Mouse (Mus musculus): Measurements from ENCODE around the gene Vmn1r142. TPM values are rescaled to one million over a fixed set of nuclear protein-coding genes. Genes with fewer than 3 reads are reported as not detected.

The Vmn1r142 gene
- not detected in 2 replicates for polyA plus RNA-seq (2012; rRNA removed)

GRCm38 (mm10) chr7:22163935-22164334, at the start of gene Vmn1r142:
Vmn1r142 (minus strand) TSS chr7:22164035.

DNA sequence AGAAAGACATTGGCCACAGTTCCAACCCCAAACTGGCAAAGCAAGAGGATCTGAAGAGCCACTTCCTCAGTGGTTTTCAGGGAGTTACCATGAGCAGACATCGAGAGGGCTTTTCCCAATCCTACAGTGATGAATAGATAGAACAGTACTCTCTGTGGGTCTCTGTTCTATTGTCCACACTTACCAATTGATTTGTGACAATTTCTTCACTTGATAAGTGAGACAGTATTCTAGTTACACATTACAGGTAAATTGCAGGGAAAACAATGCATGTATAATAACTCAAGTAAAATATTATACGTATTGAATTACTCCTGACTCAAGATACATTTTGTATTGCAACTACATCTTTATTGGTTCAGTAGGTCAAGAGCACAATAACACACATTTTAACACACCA, 37.3 kb upstream of the Vmn1r142 start, which contains the start of gene Gm8653:
Gene Gm8653 (minus strand): TSS at position 101 of the 400 bp plus-strand sequence.

GRCm38 (mm10) chr7:22189077-22189476, 25.2 kb upstream of the Vmn1r142 start, which contains the start of gene Vmn1r143:
Vmn1r143 (plus strand) TSS chr7:22189377.

DNA sequence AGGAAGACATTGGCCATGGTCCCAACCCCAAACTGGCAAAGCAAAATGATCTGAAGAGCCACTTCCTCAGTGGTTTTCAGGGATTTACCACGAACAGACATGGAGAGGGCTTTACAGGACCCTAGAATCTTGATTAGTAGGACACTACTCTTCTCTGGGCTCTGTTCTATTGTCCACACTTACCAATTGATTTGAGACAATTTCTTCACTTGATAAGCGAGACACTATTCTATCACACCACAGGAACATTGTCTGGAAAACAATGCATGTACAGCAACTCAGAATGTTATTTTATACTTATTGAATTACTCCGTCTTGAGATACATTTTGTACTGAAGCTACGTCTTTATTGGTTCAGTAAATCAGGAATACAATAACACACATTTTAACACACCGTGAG, 29.2 kb downstream of the Vmn1r142 start, which contains the start of gene Gm10666:
Gene Gm10666 (minus strand): TSS at position 101 of the 400 bp plus-strand sequence.

GRCm38 (mm10) chr7:22118145-22118544, 45.7 kb downstream of the Vmn1r142 start, which contains the start of gene Gm16451:
Gm16451 (minus strand) TSS chr7:22118245.

Other genes starting within 250 kb of the Vmn1r142 start
- gene Gm5891, start 242.7 kb downstream of the Vmn1r142 start, polyA plus RNA-seq (2012; rRNA removed) = not detected in 2 replicates
- gene Vmn1r137, start 169.4 kb downstream of the Vmn1r142 start, polyA plus RNA-seq (2012; rRNA removed) = not detected in 2 replicates
- gene Vmn1r138, start 135.1 kb downstream of the Vmn1r142 start, polyA plus RNA-seq (2012; rRNA removed) = not detected in 2 replicates
- not detected in 2 replicates for gene Gm6176, start 107.7 kb downstream of the Vmn1r142 start, polyA plus RNA-seq (2012; rRNA removed)
- gene Vmn1r139, start 95.0 kb downstream of the Vmn1r142 start, polyA plus RNA-seq (2012; rRNA removed) = not detected in 2 replicates
- not detected in 2 replicates for gene Gm16451, start 45.8 kb downstream of the Vmn1r142 start, polyA plus RNA-seq (2012; rRNA removed)
- not detected in 2 replicates for gene Gm10666, start 29.3 kb downstream of the Vmn1r142 start, polyA plus RNA-seq (2012; rRNA removed)
- not detected in 2 replicates for gene Vmn1r143, start 25.3 kb upstream of the Vmn1r142 start, polyA plus RNA-seq (2012; rRNA removed)
- gene Gm8653, start 37.2 kb upstream of the Vmn1r142 start, polyA plus RNA-seq (2012; rRNA removed) = not detected in 2 replicates
- not detected in 2 replicates for gene Gm8453, start 65.4 kb upstream of the Vmn1r142 start, polyA plus RNA-seq (2012; rRNA removed)
- gene Gm4187, start 165.7 kb upstream of the Vmn1r142 start, polyA plus RNA-seq (2012; rRNA removed) = not detected in 2 replicates
- gene Gm8660, start 207.0 kb upstream of the Vmn1r142 start, polyA plus RNA-seq (2012; rRNA removed) = not detected in 2 replicates
- not detected in 2 replicates for gene Vmn1r148, start 249.5 kb upstream of the Vmn1r142 start, polyA plus RNA-seq (2012; rRNA removed)